8 mouse cellular contexts compared by ENCODE assay signal in the genomic region with DNA sequence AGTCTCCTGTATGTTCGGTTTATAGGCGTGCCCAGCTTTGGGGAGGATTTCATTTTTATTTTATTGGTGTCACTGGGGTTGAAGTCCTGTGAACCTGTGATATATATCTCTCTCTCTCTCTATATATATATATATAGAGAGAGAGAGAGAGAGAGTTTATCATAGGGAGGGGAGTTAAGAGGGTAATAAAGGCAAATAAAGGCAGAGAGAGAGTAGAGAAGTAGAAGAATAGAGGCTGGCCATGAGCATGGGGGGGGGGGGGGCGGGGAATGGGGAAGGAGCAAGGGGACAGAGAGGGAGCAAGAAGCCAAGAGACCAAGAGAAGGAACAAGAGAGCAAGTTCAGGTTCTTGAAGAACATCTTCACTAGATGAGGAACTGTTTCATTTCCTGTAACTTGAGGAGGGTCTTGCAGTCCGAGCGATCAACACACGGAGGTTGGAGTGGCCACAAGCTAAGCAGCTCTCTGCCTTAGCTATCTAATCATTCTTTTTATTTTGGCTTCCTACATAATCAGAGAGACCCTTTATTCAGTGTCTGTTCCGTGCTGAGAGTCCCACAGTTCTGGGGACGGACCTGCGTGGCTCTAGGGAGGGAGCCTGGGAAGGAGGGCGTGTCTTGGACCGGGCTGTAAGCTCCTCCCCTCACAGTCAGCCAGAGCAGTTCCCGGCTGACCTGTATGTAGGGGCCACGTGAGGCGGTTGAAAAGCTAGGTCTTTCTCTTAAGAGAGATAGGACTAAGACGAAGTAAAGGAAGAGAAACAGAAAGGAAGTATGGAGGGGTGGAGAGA. TPM values are rescaled to one million over a fixed set of nuclear protein-coding genes. Genes with fewer than 3 reads are reported as not detected.
DNase-seq lines count a peak whose midpoint lies in the region; ATAC-seq lines count a peak whose summit lies in the region.

No protein-coding gene starts in this region.

- peaks cover 4% of the 10 kb centered on the region; the same call in 1 of the 2 replicates for H3K4me1 ChIP-seq in intestine, embryonic 14.5 days (replicated peaks; ENCODE audit: control insufficient read depth, insufficient read depth, low read length)
- H3K4me1 ChIP-seq in liver, embryonic 15.5 days (replicated peaks), result no peaks in the 10 kb centered on the region
- peaks cover 9% of the 10 kb centered on the region; the same call in 1 of the 2 replicates for H3K4me1 ChIP-seq in neural tube, embryonic 12.5 days

- peak overlapping the region; percentile 53 for H3K4me3 ChIP-seq in intestine, embryonic 14.5 days (ENCODE audit: low read depth, low read length)
- peak overlapping the region; percentile 28; the same call in 1 of the 2 replicates for H3K4me3 ChIP-seq in liver, embryonic 15.5 days (replicated peaks)
- H3K4me3 ChIP-seq in neural tube, embryonic 12.5 days, result peak overlapping the region; percentile 29

- H3K4me2 ChIP-seq in intestine, embryonic 14.5 days (ENCODE audit: low read length), result peak overlapping the region; percentile 70
- H3K4me2 ChIP-seq in liver, embryonic 15.5 days, result peak overlapping the region; percentile 59
- peak overlapping the region; percentile 59 for H3K4me2 ChIP-seq in neural tube, embryonic 12.5 days (replicated peaks)

- H3K27me3 ChIP-seq in intestine, embryonic 14.5 days (replicated peaks; ENCODE audit: control insufficient read depth, insufficient read depth, low read length), result no peaks in the 10 kb centered on the region
- H3K27me3 ChIP-seq in liver, embryonic 15.5 days, result peaks cover 16% of the 10 kb centered on the region
- H3K27me3 ChIP-seq in neural tube, embryonic 12.5 days (replicated peaks), result no peaks in the 10 kb centered on the region

- ATAC-seq in intestine, embryonic 14.5 days (replicated peaks; ENCODE audit: low FRiP score, low TSS enrichment, low read depth), result peak; percentile 96
- no peak for ATAC-seq in liver, embryonic 15.5 days (ENCODE audit: insufficient read depth)
- ATAC-seq in neural tube, embryonic 12.5 days (ENCODE audit: low FRiP score, low read depth), result peak; percentile 82; the same call in 1 of the 2 replicates

- H3K9me3 ChIP-seq in intestine, embryonic 14.5 days (ENCODE audit: control insufficient read depth, low read length), result no peaks in the 10 kb centered on the region
- H3K9me3 ChIP-seq in liver, embryonic 15.5 days (replicated peaks), result no peaks in the 10 kb centered on the region
- H3K9me3 ChIP-seq in neural tube, embryonic 12.5 days, result no peaks in the 10 kb centered on the region

- H3K9ac ChIP-seq in intestine, embryonic 14.5 days (ENCODE audit: low read length), result peak overlapping the region; percentile 37; the same call in 1 of the 2 replicates
- H3K9ac ChIP-seq in liver, embryonic 15.5 days, result no peak overlapping the region
- peak overlapping the region; percentile 40; the same call in 1 of the 2 replicates for H3K9ac ChIP-seq in neural tube, embryonic 12.5 days

- DNase-seq in CD4-positive helper T cell, adult 2 months (ENCODE audit: low read depth, low spot score), result peak; percentile 25
- DNase-seq in brain, adult 2 months (ENCODE audit: low read depth, low spot score), result peak; percentile 71
- peak; percentile 41 for DNase-seq in gastrocnemius, postnatal 25 days
- peak; percentile 78 for DNase-seq in intestine, embryonic 14.5 days (ENCODE audit: low spot score)
- DNase-seq in natural killer cell, adult 2 months (ENCODE audit: low spot score in 2 of 2), result no peak
- DNase-seq in right cerebral cortex, postnatal 4 days, result no peak

- H3K36me3 ChIP-seq in intestine, embryonic 14.5 days (ENCODE audit: control insufficient read depth, insufficient read depth, low read length), result no peaks in the 10 kb centered on the region
- H3K36me3 ChIP-seq in liver, embryonic 15.5 days (replicated peaks), result no peaks in the 10 kb centered on the region
- peaks cover 18% of the 10 kb centered on the region; the same call in 1 of the 2 replicates for H3K36me3 ChIP-seq in neural tube, embryonic 12.5 days

- WGBS in intestine, embryonic 14.5 days, result 11% methylated on average over 14 of the region's 15 CpGs
- 11% methylated on average over 14 of the region's 15 CpGs for WGBS in liver, embryonic 15.5 days (ENCODE audit: insufficient replicate concordance)
- 15% methylated on average over 14 of the region's 15 CpGs for WGBS in neural tube, embryonic 12.5 days

- no peak overlapping the region for H3K27ac ChIP-seq in intestine, embryonic 14.5 days (ENCODE audit: low read depth)
- H3K27ac ChIP-seq in liver, embryonic 15.5 days (replicated peaks), result no peak overlapping the region
- no peak overlapping the region for H3K27ac ChIP-seq in neural tube, embryonic 12.5 days

RNA-seq across cellular contexts. Expression of gene Gm47841, which starts 40.8 kb away (rescaled TPM):
- not detected for total RNA-seq in gastrocnemius, postnatal 25 days (2021)
- polyA plus RNA-seq in intestine, embryonic 14.5 days (2014; fragmentation: Nextera tagmentation; extraction: Ambion mirVana), result not detected in 2 replicates
- not detected in 2 replicates for polyA plus RNA-seq in liver, embryonic 15.5 days (2015; fragmentation: Nextera tagmentation; extraction: Ambion mirVana)
- not detected in 2 replicates for polyA plus RNA-seq in neural tube, embryonic 12.5 days (2016; fragmentation: Nextera tagmentation; extraction: Ambion mirVana)

Comparison
In these comparisons a context has a peak if more than half of its experiments do, and no peak if none do; other contexts are left out.
1. DNase-seq: peak in CD4-positive helper T cell, adult 2 months (single experiment), brain, adult 2 months (single experiment), gastrocnemius, postnatal 25 days (single experiment) and intestine, embryonic 14.5 days (single experiment); none in natural killer cell, adult 2 months (0 of 2) and right cerebral cortex, postnatal 4 days (single experiment).
2. Peak in every context shown above with its lines, with median percentiles within 50 percentile points of each other: H3K4me2 ChIP-seq and H3K4me3 ChIP-seq.